Mouse (Mus musculus) brain, embryonic 14.5 days (tissue): ENCODE measurements around the gene Adra1b.

Experiments used
- CTCF ChIP-seq: fragments of 200-500 bp; IDR thresholded peaks from 2 replicates; pipeline ENCODE4 v1.5.1; 2012; ENCODE audit warnings: inconsistent platforms, mild to moderate bottlenecking, moderate library complexity, borderline replicate concordance; ENCODE audit not compliant: insufficient read depth, insufficient read length; ENCODE audit errors: extremely low read depth
- POLR2A ChIP-seq: fragments of 200-500 bp; IDR thresholded peaks from 2 replicates; pipeline ENCODE4 v1.6.1; 2012; ENCODE audit warnings: mild to moderate bottlenecking, inconsistent platforms, borderline replicate concordance; ENCODE audit not compliant: poor library complexity, insufficient read depth, insufficient read length, severe bottlenecking; ENCODE audit errors: extremely low read depth

GRCm38 (mm10) chr11:43901051-43901654 is at the start of gene Adra1b:
- TF ChIP-seq CTCF = no peak
- TF ChIP-seq POLR2A = no peak
